ENCODE assay signal across 19 mouse cellular contexts in genomic region chr10:40169566-40169965, GRCm38 (mm10).
"Had no signal": no experiment of that assay in that cellular context is flagged by ENCODE, and none has a peak within 500 bp of the region (broad histone marks: within the 10 kb centered on the region; RNA-seq: fewer than 3 reads in every experiment).

No protein-coding gene starts in this region.

- H3K4me3 ChIP-seq: lung, embryonic 15.5 days; megakaryocyte, embryonic 14.5 days; midbrain, embryonic 10.5 days; midbrain, embryonic 13.5 days; myocyte had no signal

- H3K9me3 ChIP-seq: lung, embryonic 15.5 days; midbrain, embryonic 10.5 days; midbrain, embryonic 13.5 days had no signal

- ATAC-seq: midbrain, embryonic 13.5 days had no signal

- H3K4me2 ChIP-seq: lung, embryonic 15.5 days; midbrain, embryonic 13.5 days had no signal

- H3K4me1 ChIP-seq: lung, embryonic 15.5 days; midbrain, embryonic 13.5 days had no signal

- H3K36me3 ChIP-seq: lung, embryonic 15.5 days; midbrain, embryonic 10.5 days; midbrain, embryonic 13.5 days had no signal

- H3K27me3 ChIP-seq: lung, embryonic 15.5 days; midbrain, embryonic 13.5 days had no signal

- H3K27ac ChIP-seq: liver, embryonic 14.5 days; lung, embryonic 15.5 days; midbrain, embryonic 10.5 days; midbrain, embryonic 13.5 days; stomach, postnatal 0 days had no signal

- H3K9ac ChIP-seq: liver, embryonic 14.5 days; lung, embryonic 15.5 days; midbrain, embryonic 13.5 days had no signal

- DNase-seq: kidney, adult 9 months; kidney, postnatal 14 days; kidney, postnatal 4 days; lung, adult 18-20 months; lung, postnatal 10 days; lung, postnatal 36 days; right cerebral cortex, adult 18-20 months; right cerebral cortex, postnatal 14 days; right cerebral cortex, postnatal 4 days; thymus, adult 2 months; thymus, postnatal 14 days; thymus, postnatal 4 days had no signal
